Mouse (Mus musculus) embryonic facial prominence, embryonic 13.5 days (tissue): ENCODE measurements around the gene H2-Eb1. TPM values are rescaled to one million over a fixed set of nuclear protein-coding genes. Genes with fewer than 3 reads are reported as not detected.
A peak's percentile ranks its signal among the peaks of the same experiment; 100 is the strongest.

Experiments used
- ATAC-seq: fragments of 200-750 bp; cut with Nextera tagmentation; 2 replicates; pipeline ENCODE4 v1.8.0; 2017; ENCODE audit warnings: low read depth; ENCODE audit not compliant: insufficient number of reproducible peaks, insufficient read depth, low FRiP score, low TSS enrichment
- H3K27ac ChIP-seq: fragments of 300-500 bp; sonication (generic); 2 replicates; pipeline ENCODE4 v1.5.1; 2015; ENCODE audit warnings: moderate library complexity, mild to moderate bottlenecking, inconsistent platforms
- H3K27me3 ChIP-seq: fragments of 300-500 bp; sonication (generic); 2 replicates; pipeline ENCODE4 v1.6.1; 2015; ENCODE audit warnings: mild to moderate bottlenecking, inconsistent platforms
- H3K36me3 ChIP-seq: fragments of 300-500 bp; sonication (generic); 2 replicates; pipeline ENCODE4 v1.6.1; 2015; ENCODE audit warnings: mild to moderate bottlenecking, inconsistent platforms
- H3K4me1 ChIP-seq: fragments of 300-500 bp; sonication (generic); 2 replicates; pipeline ENCODE4 v1.6.1; 2015; ENCODE audit warnings: inconsistent platforms
- H3K4me2 ChIP-seq: fragments of 300-500 bp; sonication (generic); 2 replicates; pipeline ENCODE4 v1.6.1; 2015; ENCODE audit warnings: moderate library complexity, mild to moderate bottlenecking, inconsistent platforms
- H3K4me3 ChIP-seq: fragments of 300-500 bp; sonication (generic); 2 replicates; pipeline ENCODE4 v1.5.1; 2015; ENCODE audit warnings: mild to moderate bottlenecking, inconsistent platforms
- H3K9ac ChIP-seq: fragments of 300-500 bp; sonication (generic); 2 replicates; pipeline ENCODE4 v1.6.1; 2015; ENCODE audit warnings: mild to moderate bottlenecking, inconsistent platforms
- H3K9me3 ChIP-seq: fragments of 300-500 bp; sonication (generic); 2 replicates; pipeline ENCODE4 v1.6.1; 2016; ENCODE audit warnings: inconsistent platforms
- WGBS: fragments of 180-500 bp; shearing (Covaris S2); methylation state at CpG from one replicate; pipeline ENCODE4 v1.1.7; 2015; ENCODE audit warnings: mixed read lengths; 5-methylcytosine and 5-hydroxymethylcytosine counted together
- polyA plus RNA-seq: library from polyadenylated mRNA; unstranded; fragments of >200 nt; fragmentation: Nextera tagmentation; extraction: Ambion mirVana; gene quantifications from 2 replicates; pipeline ENCODE4 v1.2.1, GENCODE M21; 2015

The H2-Eb1 gene
- polyA plus RNA-seq, 1 experiment from 2014 or later = 1.3 TPM

- no peak overlapping the region for H3K4me3 ChIP-seq
- no peak overlapping the region for H3K4me2 ChIP-seq
- no peak overlapping the region for H3K9ac ChIP-seq
- no peaks in the 10 kb centered on the region for H3K9me3 ChIP-seq
- 16% methylated on average over 8 of the region's 8 CpGs for WGBS
- no peak overlapping the region for H3K27ac ChIP-seq
- H3K27me3 ChIP-seq = no peaks in the 10 kb centered on the region
- 0 out of 2 replicates have a peak, but pooled peaks have one; percentile 64 for ATAC-seq
- no peaks in the 10 kb centered on the region; the same call in 1 of the 2 replicates for H3K4me1 ChIP-seq
- no peaks in the 10 kb centered on the region for H3K36me3 ChIP-seq
Observed at GRCm38 (mm10) chr17:34291609-34292008, 14.1 kb upstream of the H2-Eb1 start.

DNA sequence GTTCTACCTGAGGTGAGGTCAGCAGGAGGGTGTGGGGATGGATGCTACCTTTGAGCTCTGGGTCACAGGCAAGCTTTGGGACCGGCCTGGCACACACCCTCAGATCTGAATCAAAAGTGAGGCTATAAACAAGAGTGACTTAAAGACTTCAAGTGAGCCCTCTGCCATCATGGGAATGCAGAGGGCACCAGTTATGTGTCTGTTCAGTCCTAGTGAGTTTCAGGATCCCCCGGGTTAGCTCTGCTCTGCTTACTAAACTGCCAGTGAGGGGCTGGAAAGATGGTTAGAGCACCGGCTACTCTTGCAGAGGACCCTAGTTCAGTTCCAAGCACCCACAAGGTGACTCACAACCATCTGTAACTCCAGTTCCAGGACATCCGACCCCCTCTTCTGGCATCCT, 13.1 kb upstream of the H2-Eb1 start:
- Histone ChIP-seq H3K27ac (no peak overlapping the region), H3K9ac (no peak overlapping the region), H3K27me3 (no peaks in the 10 kb centered on the region), H3K36me3 (no peaks in the 10 kb centered on the region), H3K9me3 (no peaks in the 10 kb centered on the region), H3K4me2 (no peak overlapping the region), H3K4me3 (no peak overlapping the region), H3K4me1 (no peaks in the 10 kb centered on the region; the same call in 1 of the 2 replicates)
- 91% methylated on average over 4 of the region's 4 CpGs for WGBS
- ATAC-seq = no peak

- Histone ChIP-seq H3K9ac (no peak overlapping the region), H3K27me3 (no peaks in the 10 kb centered on the region), H3K4me1 (no peaks in the 10 kb centered on the region), H3K36me3 (no peaks in the 10 kb centered on the region), H3K4me2 (no peak overlapping the region), H3K4me3 (no peak overlapping the region), H3K9me3 (no peaks in the 10 kb centered on the region), H3K27ac (no peak overlapping the region)
- no peak for ATAC-seq
- WGBS = 55% methylated on average over 2 of the region's 2 CpGs
Observed at GRCm38 (mm10) chr17:34293533-34293932, 12.1 kb upstream of the H2-Eb1 start.

- no peaks in the 10 kb centered on the region for H3K4me1 ChIP-seq
- H3K9me3 ChIP-seq = no peaks in the 10 kb centered on the region
- no peak for ATAC-seq
- no peak overlapping the region for H3K4me3 ChIP-seq
- H3K4me2 ChIP-seq = no peak overlapping the region
- no peak overlapping the region for H3K9ac ChIP-seq
- 75% methylated on average over 4 of the region's 4 CpGs for WGBS
- no peak overlapping the region for H3K27ac ChIP-seq
- no peaks in the 10 kb centered on the region for H3K27me3 ChIP-seq
- no peaks in the 10 kb centered on the region for H3K36me3 ChIP-seq
Observed at GRCm38 (mm10) chr17:34294249-34294648, 11.4 kb upstream of the H2-Eb1 start.

- H3K4me3 ChIP-seq = no peak overlapping the region
- H3K9ac ChIP-seq = no peak overlapping the region
- no peak overlapping the region for H3K27ac ChIP-seq
- H3K36me3 ChIP-seq = no peaks in the 10 kb centered on the region
- no peak overlapping the region for H3K4me2 ChIP-seq
- ATAC-seq = no peak
- H3K27me3 ChIP-seq = no peaks in the 10 kb centered on the region
- no peaks in the 10 kb centered on the region for H3K9me3 ChIP-seq
- no peaks in the 10 kb centered on the region for H3K4me1 ChIP-seq
Observed at GRCm38 (mm10) chr17:34295307-34295706, 10.4 kb upstream of the H2-Eb1 start.

GRCm38 (mm10) chr17:34295891-34296794, 9.5 kb upstream of the H2-Eb1 start:
- no peak for ATAC-seq

DNA sequence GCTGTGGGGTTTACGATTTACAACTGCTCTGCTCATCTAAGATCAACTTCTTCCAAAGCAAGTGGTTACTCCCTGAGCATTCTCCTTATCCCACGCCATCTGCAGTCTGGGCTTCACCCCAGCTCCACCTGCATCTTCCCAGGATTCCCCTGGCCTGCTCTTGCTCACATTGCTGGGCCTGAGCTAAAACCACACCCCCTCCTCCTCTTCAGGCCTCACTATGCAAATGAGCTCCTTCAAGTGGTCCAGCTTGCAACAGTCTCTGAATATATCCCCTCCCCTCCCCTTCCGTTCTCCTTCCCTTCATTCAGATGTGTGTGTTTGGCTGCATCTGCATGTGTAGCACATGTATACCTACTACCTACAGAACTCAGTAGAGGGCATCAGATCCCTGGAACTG, 6.3 kb upstream of the H2-Eb1 start:
- whole genome bisulfite sequencing = 60% methylated on average over 3 of the region's 3 CpGs
- Histone ChIP-seq H3K27ac (no peak overlapping the region), H3K36me3 (no peaks in the 10 kb centered on the region), H3K9me3 (no peaks in the 10 kb centered on the region), H3K4me3 (no peak overlapping the region), H3K4me2 (no peak overlapping the region), H3K4me1 (no peaks in the 10 kb centered on the region), H3K27me3 (no peaks in the 10 kb centered on the region), H3K9ac (no peak overlapping the region)
- ATAC-seq = no peak

More at GRCm38 (mm10) chr17:34295891-34296794, 9.5 kb upstream of the H2-Eb1 start:
- Histone ChIP-seq H3K4me3 (peak overlapping the region; percentile 38), H3K4me1 (no peaks in the 10 kb centered on the region), H3K9ac (0 out of 2 replicates have a peak overlapping the region, but pooled peaks have one; percentile 11), H3K36me3 (no peaks in the 10 kb centered on the region), H3K27ac (no peak overlapping the region), H3K27me3 (no peaks in the 10 kb centered on the region), H3K9me3 (no peaks in the 10 kb centered on the region), H3K4me2 (peak overlapping the region; percentile 56)
- 20% methylated on average over 23 of the region's 23 CpGs for WGBS

- Histone ChIP-seq H3K27me3 (no peaks in the 10 kb centered on the region), H3K9ac (no peak overlapping the region), H3K4me3 (no peak overlapping the region), H3K4me2 (no peak overlapping the region), H3K27ac (no peak overlapping the region), H3K9me3 (no peaks in the 10 kb centered on the region), H3K36me3 (no peaks in the 10 kb centered on the region), H3K4me1 (no peaks in the 10 kb centered on the region)
- WGBS = 91% methylated on average over 8 of the region's 8 CpGs
- ATAC-seq = no peak
Observed at GRCm38 (mm10) chr17:34300071-34300470, 5.6 kb upstream of the H2-Eb1 start.

GRCm38 (mm10) chr17:34300691-34301566, 4.7 kb upstream of the H2-Eb1 start:
- ATAC-seq = no peak
- H3K9me3 ChIP-seq = no peaks in the 10 kb centered on the region
- no peak overlapping the region for H3K4me2 ChIP-seq
- WGBS = 77% methylated on average over 23 of the region's 23 CpGs
- H3K4me3 ChIP-seq = no peak overlapping the region
- no peaks in the 10 kb centered on the region for H3K27me3 ChIP-seq
- H3K9ac ChIP-seq = no peak overlapping the region
- no peaks in the 10 kb centered on the region for H3K4me1 ChIP-seq
- H3K36me3 ChIP-seq = no peaks in the 10 kb centered on the region
- H3K27ac ChIP-seq = no peak overlapping the region

DNA sequence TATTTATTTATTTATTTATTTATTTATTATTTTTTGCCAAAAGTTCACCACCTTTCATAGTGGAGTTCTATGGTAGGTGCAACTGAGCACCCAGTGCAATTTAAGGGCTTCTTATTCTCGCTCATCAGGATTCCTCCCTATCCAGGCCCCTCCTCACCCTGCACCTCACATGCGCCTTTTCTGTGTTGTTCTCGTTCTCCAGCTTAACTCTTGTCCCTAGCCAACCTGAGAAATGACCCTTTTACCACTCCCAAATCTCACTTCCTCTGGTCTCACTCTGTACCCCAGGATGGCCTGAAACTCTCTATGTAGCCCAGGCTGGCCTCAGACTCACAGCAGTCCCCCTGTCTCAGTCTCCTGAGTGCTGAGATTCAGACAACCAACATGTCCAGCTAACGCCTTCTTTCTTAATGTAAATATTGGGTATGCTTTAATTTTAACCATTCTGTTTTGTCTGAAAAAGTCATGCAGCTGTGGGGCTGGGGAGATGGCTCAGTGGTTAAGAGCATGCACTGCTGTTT, 3.9 kb upstream of the H2-Eb1 start:
- no peak overlapping the region for H3K9ac ChIP-seq
- no peaks in the 10 kb centered on the region for H3K9me3 ChIP-seq
- ATAC-seq = no peak
- H3K27me3 ChIP-seq = no peaks in the 10 kb centered on the region
- H3K4me2 ChIP-seq = no peak overlapping the region
- WGBS = 90% methylated on average over 4 of the region's 4 CpGs
- H3K36me3 ChIP-seq = no peaks in the 10 kb centered on the region
- H3K27ac ChIP-seq = no peak overlapping the region
- no peaks in the 10 kb centered on the region for H3K4me1 ChIP-seq
- no peak overlapping the region for H3K4me3 ChIP-seq

GRCm38 (mm10) chr17:34303789-34304188, 1.9 kb upstream of the H2-Eb1 start:
- no peaks in the 10 kb centered on the region for H3K36me3 ChIP-seq
- no peak overlapping the region for H3K4me3 ChIP-seq
- 76% methylated on average over 2 of the region's 2 CpGs for WGBS
- H3K9ac ChIP-seq = no peak overlapping the region
- H3K27ac ChIP-seq = no peak overlapping the region
- H3K4me2 ChIP-seq = no peak overlapping the region
- no peaks in the 10 kb centered on the region for H3K4me1 ChIP-seq
- H3K27me3 ChIP-seq = peaks cover 6% of the 10 kb centered on the region; the same call in 1 of the 2 replicates
- ATAC-seq = no peak
- H3K9me3 ChIP-seq = no peaks in the 10 kb centered on the region
